ENCODE assay signal across 11 mouse cellular contexts in genomic region chr13:30254421-30254820, GRCm38 (mm10).
"Had no signal": no experiment of that assay in that cellular context is flagged by ENCODE, and none has a peak within 500 bp of the region (broad histone marks: within the 10 kb centered on the region; RNA-seq: fewer than 3 reads in every experiment).

No protein-coding gene starts in this region.

- H3K4me1 ChIP-seq: liver, embryonic 15.5 days had no signal

- H3K9ac ChIP-seq: liver, embryonic 15.5 days; midbrain, embryonic 15.5 days; neural tube, embryonic 12.5 days had no signal

- H3K27me3 ChIP-seq: liver, embryonic 15.5 days; megakaryocyte, embryonic 14.5 days; midbrain, embryonic 15.5 days had no signal

- DNase-seq: left cerebral cortex, postnatal 4 days; lung, adult 2 months; right cerebral cortex, adult 18-20 months; right cerebral cortex, postnatal 25 days; thymus, postnatal 36 days had no signal

- H3K36me3 ChIP-seq: liver, embryonic 15.5 days; midbrain, embryonic 15.5 days; neural tube, embryonic 12.5 days had no signal

- H3K4me3 ChIP-seq: liver, embryonic 15.5 days; midbrain, embryonic 15.5 days; neural tube, embryonic 12.5 days had no signal

- H3K27ac ChIP-seq: kidney, postnatal 0 days; liver, embryonic 15.5 days; macrophage; midbrain, embryonic 15.5 days; neural tube, embryonic 12.5 days had no signal
